Mouse (Mus musculus) embryo, embryonic 10 days (tissue): Measurements from ENCODE around the gene Zfp981.
"Not testable (repeated sequence)": the region's sequence is repeated elsewhere in the genome, so short reads cannot be mapped to it uniquely, and the experiment has no call there.

Source experiments
- DNase-seq: peaks from one replicate; pipeline ENCODE4 v3.0.0-alpha.2; 2015; ENCODE audit warnings: low spot score

Zfp981 gene

DNA sequence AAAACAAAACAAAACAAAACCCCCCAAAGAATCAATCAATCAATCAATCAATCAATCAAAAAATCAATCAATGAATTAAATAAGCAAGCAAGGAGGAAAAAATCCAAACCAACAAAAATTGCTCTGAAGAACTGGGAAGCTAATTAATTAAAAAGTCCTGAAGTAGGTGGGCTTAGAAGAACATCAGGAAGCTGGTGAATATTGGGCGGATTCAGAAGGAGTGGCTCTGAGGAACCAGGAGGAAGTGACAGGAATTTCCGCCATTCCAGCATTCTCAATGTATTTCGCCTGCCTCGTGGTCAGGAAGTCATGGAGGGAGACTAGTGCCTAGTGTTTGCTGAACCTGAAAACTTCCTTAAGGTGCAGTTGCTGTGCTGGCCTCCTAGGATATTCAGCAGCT is at the start of gene Zfp981:
TSS of gene Zfp981 (plus strand) at position 301 of the 400 bp plus-strand sequence.
- not testable (repeated sequence) for DNase-seq

GRCm38 (mm10) chr4:146452576-146452975 is 49.3 kb upstream of the Zfp981 start:
- DNase-seq = not testable (repeated sequence)

GRCm38 (mm10) chr4:146454170-146454569 is 47.7 kb upstream of the Zfp981 start:
- DNase-seq = not testable (repeated sequence)

- DNase-seq = no peak
Observed at GRCm38 (mm10) chr4:146454896-146455295, 46.9 kb upstream of the Zfp981 start.

- DNase-seq = no peak
Observed at GRCm38 (mm10) chr4:146455321-146455721, 46.5 kb upstream of the Zfp981 start.

DNA sequence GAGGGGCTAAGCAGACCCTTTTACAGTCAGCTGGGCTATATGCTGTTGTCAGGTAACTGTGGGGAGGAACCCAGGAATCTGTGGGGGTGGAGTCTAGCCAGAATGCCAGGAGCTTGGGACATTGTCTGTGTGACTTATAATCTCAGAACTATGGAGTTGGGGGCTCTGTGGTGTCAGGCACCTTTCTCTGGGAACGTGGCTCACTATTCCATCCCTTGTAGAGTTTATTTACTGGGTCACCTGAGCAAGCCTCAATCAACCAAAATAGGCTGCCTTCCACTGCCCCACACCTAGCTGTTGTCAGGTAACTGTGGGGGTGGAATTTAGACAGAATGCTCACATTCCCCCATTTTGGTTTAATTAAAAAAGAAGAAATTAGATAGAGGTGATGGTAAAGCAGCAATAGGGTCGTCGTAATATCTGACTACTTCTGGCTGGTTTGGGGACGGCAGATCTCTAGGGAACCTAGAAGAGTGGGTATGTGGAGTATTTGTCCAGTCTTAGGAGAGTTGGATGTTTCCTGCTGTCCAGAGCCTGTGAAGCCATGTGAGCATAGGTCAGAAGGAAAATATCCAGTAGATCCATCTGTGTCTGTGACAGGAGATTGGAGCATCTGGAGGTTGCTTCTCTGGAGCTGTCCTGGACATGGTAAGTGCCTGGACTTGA is 45.6 kb upstream of the Zfp981 start:
- no peak for DNase-seq

DNA sequence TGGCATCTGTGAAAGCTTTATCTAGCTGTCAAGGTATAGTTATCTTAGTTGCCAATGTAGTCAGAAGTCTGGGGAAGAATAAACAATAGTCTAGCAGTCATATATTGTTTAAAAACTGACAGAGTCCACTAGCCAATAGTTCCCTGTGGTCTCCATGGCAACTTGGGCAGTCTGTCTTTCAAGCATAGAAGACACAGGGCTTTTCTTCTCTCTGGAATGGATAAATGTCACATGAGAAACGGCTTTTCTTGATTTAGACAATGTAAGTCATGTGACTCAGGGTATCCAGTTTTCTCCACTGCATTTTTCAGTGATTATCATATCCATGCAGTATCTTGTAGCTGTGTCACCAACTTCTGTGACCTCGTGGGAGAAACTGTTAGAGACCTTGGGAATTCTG is 44.7 kb upstream of the Zfp981 start:
- no peak for DNase-seq

- no peak for DNase-seq
Observed at GRCm38 (mm10) chr4:146457720-146458119, 44.1 kb upstream of the Zfp981 start.

DNA sequence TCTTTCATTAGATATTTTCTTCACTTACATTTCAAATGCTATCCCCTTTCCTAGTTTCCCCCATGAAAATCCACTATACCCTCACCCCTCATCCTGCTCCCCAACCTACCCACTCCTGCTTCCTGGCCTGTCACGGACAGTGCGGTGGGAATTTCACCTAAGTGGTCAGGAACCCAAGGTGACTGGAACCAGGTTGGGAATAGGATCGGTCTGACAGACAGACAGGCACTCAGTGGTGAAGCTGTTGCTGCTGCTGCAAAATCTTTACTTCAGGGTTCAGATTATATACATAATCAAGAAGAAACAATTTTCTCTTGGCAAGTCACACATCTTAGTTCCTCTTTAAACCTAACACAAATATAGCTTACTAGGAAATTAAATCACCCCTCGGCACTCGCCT is 42.0 kb upstream of the Zfp981 start:
- DNase-seq = not testable (repeated sequence)

GRCm38 (mm10) chr4:146460685-146461084 is 41.1 kb upstream of the Zfp981 start:
- DNase-seq = not testable (repeated sequence)

GRCm38 (mm10) chr4:146463649-146464351 is 38.0 kb upstream of the Zfp981 start:
- not testable (repeated sequence) for DNase-seq

- DNase-seq = not testable (repeated sequence)
Observed at GRCm38 (mm10) chr4:146469984-146470383, 31.8 kb upstream of the Zfp981 start.

- not testable (repeated sequence) for DNase-seq
Observed at GRCm38 (mm10) chr4:146474181-146474580, 27.6 kb upstream of the Zfp981 start.

GRCm38 (mm10) chr4:146474716-146475676 is 26.8 kb upstream of the Zfp981 start:
- DNase-seq = not testable (repeated sequence)

DNA sequence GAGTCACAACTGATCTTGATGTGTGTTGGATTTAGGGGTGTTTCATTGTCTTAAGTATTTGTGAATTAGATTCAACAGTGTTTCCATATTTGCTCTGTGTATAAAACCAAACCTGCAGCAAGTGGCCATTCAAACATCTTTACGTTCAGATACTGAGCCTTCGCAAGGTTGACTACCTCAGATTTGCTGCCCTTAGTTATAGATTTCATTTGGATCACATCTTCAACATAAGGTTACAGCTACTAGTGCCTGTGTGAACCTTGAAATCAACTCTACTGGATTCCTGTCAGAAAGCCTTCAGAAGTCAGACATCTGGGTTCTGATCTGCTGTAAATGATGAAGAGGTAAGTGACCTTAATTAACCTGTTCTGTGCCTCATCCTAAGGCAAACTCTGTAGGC is 25.6 kb upstream of the Zfp981 start:
- not testable (repeated sequence) for DNase-seq

DNA sequence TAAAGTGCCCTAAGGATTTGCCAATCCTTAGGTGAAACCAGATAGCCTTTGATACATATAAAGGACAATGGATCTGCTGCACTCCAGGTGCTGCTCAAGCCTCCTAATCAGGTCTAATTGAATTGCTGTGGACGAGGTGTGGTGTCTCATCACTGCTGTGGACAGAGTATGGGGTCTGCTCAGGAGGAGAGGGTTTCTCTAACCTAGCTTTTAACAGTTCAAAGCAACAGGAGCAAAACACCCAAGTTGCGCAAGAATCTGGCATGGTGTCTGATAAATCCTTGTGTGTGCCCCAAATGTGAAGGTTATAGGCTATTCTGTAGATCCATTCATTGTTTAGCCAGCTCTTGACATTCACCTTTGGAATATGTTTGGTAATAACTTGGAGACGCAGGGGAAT is 24.9 kb upstream of the Zfp981 start:
- not testable (repeated sequence) for DNase-seq

GRCm38 (mm10) chr4:146480376-146481096 is 21.3 kb upstream of the Zfp981 start:
- not testable (repeated sequence) for DNase-seq

- not testable (repeated sequence) for DNase-seq
Observed at GRCm38 (mm10) chr4:146482546-146482945, 19.3 kb upstream of the Zfp981 start.

- not testable (repeated sequence) for DNase-seq
Observed at GRCm38 (mm10) chr4:146483571-146484280, 18.1 kb upstream of the Zfp981 start.

GRCm38 (mm10) chr4:146484676-146485075 is 17.2 kb upstream of the Zfp981 start:
- not testable (repeated sequence) for DNase-seq
